Mouse (Mus musculus): ENCODE data around the gene Cst6.
"Not testable (repeated sequence)": the region's sequence is repeated elsewhere in the genome, so short reads cannot be mapped to it uniquely, and the experiment has no call there.

Cst6 gene

GRCm38 (mm10) chr19:5349502-5349873, at the start of gene Cst6:
Cst6 (minus strand) TSS chr19:5349574.
- not testable (repeated sequence) for DNase-seq (ENCODE audit: low read depth)

GRCm38 (mm10) chr19:5395371-5395770, 46.0 kb upstream of the Cst6 start:
- no peak for DNase-seq (ENCODE audit: low read depth)

- no peak for DNase-seq (ENCODE audit: low read depth)
Observed at GRCm38 (mm10) chr19:5394168-5394567, 44.8 kb upstream of the Cst6 start.

- no peak for DNase-seq (ENCODE audit: low read depth)
Observed at GRCm38 (mm10) chr19:5392892-5393291, 43.5 kb upstream of the Cst6 start.

GRCm38 (mm10) chr19:5390416-5390815, 41.0 kb upstream of the Cst6 start:
- DNase-seq (ENCODE audit: low read depth) = no peak

- DNase-seq (ENCODE audit: low read depth) = peak; percentile 88
Observed at GRCm38 (mm10) chr19:5389647-5390046, 40.3 kb upstream of the Cst6 start.

- DNase-seq (ENCODE audit: low read depth) = peak; percentile 95
Observed at GRCm38 (mm10) chr19:5388588-5389242, 39.3 kb upstream of the Cst6 start, which contains the start of gene Sart1. Sart1 (minus strand) TSS chr19:5388703.

GRCm38 (mm10) chr19:5388011-5388441, 38.7 kb upstream of the Cst6 start:
- DNase-seq (ENCODE audit: low read depth) = no peak

GRCm38 (mm10) chr19:5384715-5385114, 35.3 kb upstream of the Cst6 start:
- DNase-seq (ENCODE audit: low read depth) = no peak

- no peak for DNase-seq (ENCODE audit: low read depth)
Observed at GRCm38 (mm10) chr19:5383326-5383725, 34.0 kb upstream of the Cst6 start.

- no peak for DNase-seq (ENCODE audit: low read depth)
Observed at GRCm38 (mm10) chr19:5377446-5377845, 28.1 kb upstream of the Cst6 start.

GRCm38 (mm10) chr19:5374748-5375147, 25.4 kb upstream of the Cst6 start:
- DNase-seq (ENCODE audit: low read depth) = no peak

- DNase-seq (ENCODE audit: low read depth) = no peak
Observed at GRCm38 (mm10) chr19:5374177-5374576, 24.8 kb upstream of the Cst6 start.

- no peak for DNase-seq (ENCODE audit: low read depth)
Observed at GRCm38 (mm10) chr19:5372724-5373123, 23.4 kb upstream of the Cst6 start.

- DNase-seq (ENCODE audit: low read depth) = no peak
Observed at GRCm38 (mm10) chr19:5370932-5371331, 21.6 kb upstream of the Cst6 start.

GRCm38 (mm10) chr19:5367455-5367854, 18.1 kb upstream of the Cst6 start:
- peak; percentile 59 for DNase-seq (ENCODE audit: low read depth)

- DNase-seq (ENCODE audit: low read depth) = no peak
Observed at GRCm38 (mm10) chr19:5367053-5367359, 17.6 kb upstream of the Cst6 start, which contains the start of gene Banf1. Banf1 (minus strand) TSS chr19:5367168.

- DNase-seq (ENCODE audit: low read depth) = peak; percentile 99
Observed at GRCm38 (mm10) chr19:5366175-5367052, 17.0 kb upstream of the Cst6 start, which contains the start of gene Eif1ad. Eif1ad (plus strand) TSS chr19:5366741.

- DNase-seq (ENCODE audit: low read depth) = no peak
Observed at GRCm38 (mm10) chr19:5365751-5366150, 16.4 kb upstream of the Cst6 start.

- DNase-seq (ENCODE audit: low read depth) = no peak
Observed at GRCm38 (mm10) chr19:5364124-5364523, 14.8 kb upstream of the Cst6 start.

GRCm38 (mm10) chr19:5362186-5362585, 12.8 kb upstream of the Cst6 start:
- no peak for DNase-seq (ENCODE audit: low read depth)

- no peak for DNase-seq (ENCODE audit: low read depth)
Observed at GRCm38 (mm10) chr19:5356080-5356479, 6.7 kb upstream of the Cst6 start.

- DNase-seq (ENCODE audit: low read depth) = no peak
Observed at GRCm38 (mm10) chr19:5353609-5354008, 4.2 kb upstream of the Cst6 start.
